Mouse (Mus musculus) mouse embryonic stem cell (cell line): ENCODE measurements around the gene Slc28a2.
"Not testable (repeated sequence)": the region's sequence is repeated elsewhere in the genome, so short reads cannot be mapped to it uniquely, and the experiment has no call there.

ENCODE experiments used
- in situ Hi-C, 2 experiments: fragments of 300-500 bp; cut with MboI; formaldehyde crosslinking; loops; 1 replicate in 1 of 2; 3 replicates in 1 of 2; pipeline ENCODE4 v1.14.3; 2019 to 2020; ENCODE audit warnings: low sequenced_read_pairs in 2 of 2, low pct_unique_long_range_greater_than_20kb in 1 of 2, mixed read lengths in 1 of 2; ENCODE audit not compliant: unreplicated experiment in 1 of 2

Gene Slc28a2

GRCm38 (mm10) chr2:122450351-122450750 is 24.1 kb downstream of the Slc28a2 start:
- in situ Hi-C loops = loop anchor here (5.0 kb wide), 1 partner anchor 67 kb away; no protein-coding TSS in a partner anchor

GRCm38 (mm10) chr2:122452426-122452825 is 26.1 kb downstream of the Slc28a2 start:
- in situ Hi-C loops = loop anchor here (5.0 kb wide), 1 partner anchor 65 kb away; no protein-coding TSS in a partner anchor

GRCm38 (mm10) chr2:122466901-122467300 is 40.6 kb downstream of the Slc28a2 start:
- in situ Hi-C loops = no loop called here

DNA sequence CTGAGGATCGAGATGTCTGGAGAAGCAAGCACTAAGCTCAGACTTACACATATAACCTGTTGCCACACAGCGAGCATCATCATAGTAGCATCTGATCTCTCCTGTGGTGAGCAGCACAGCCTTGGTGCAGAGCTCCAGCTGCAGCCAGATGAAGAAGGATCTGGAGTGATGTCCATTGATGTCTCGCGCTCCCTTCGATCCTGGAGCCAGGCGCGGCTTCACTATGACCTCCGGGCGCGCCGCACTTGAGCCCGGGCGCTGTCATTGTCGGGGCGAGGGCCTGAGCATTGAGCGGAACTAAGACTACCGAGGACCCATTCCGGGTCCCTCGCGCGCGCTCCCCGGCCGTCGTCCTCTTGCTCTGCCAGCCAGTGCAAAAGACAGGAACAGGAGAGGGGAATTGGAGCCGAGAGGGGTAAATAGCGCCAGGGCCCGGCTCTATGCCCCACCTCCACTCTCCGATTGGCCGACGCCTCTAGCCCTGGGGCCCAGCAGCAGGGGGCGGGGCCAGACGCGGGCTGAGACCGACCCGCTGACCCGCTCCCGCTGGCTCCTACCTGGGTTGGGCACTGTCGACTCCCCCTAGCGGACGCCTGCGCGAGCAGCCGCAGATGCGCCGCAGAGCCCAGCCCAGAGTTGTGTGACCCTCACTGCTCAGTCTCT is 41.2 kb downstream of the Slc28a2 start:
- in situ Hi-C loops = no loop called here

GRCm38 (mm10) chr2:122469221-122469620 is 42.9 kb downstream of the Slc28a2 start:
- in situ Hi-C loops = no loop called here

- in situ Hi-C loops = loop anchor here in 1 of 2 experiments (5.0 kb wide), 1 partner anchor 74 kb away; no protein-coding TSS in a partner anchor
These were observed 50.3 kb downstream of the Slc28a2 start for GRCm38 (mm10) chr2:122476585-122476984.

GRCm38 (mm10) chr2:122483787-122484186 is 57.5 kb downstream of the Slc28a2 start:
- in situ Hi-C loops = not testable (repeated sequence)

DNA sequence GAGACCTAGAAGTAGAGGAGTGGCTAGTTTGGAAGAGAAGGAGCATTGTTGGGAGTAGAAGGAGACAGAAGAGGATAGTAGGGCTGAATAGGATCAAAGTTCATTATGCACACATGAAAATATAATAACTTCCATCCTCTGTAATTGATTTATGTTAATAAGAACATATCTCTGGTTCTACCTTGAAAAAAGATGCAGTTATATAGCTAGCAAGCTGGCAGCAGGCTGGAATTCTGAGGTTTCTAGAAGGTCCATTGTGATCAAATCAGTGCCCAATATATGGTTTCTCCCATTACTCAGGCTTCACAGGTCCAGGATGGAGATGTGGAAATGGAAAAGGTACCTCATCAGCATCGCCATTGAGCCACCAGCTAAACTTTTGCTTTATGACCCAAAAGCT is 58.4 kb downstream of the Slc28a2 start, which contains the start of gene Gm14085:
TSS of gene Gm14085 (plus strand) at position 301 of the 400 bp plus-strand sequence.
- in situ Hi-C loops = loop anchor here in 1 of 2 experiments (5.0 kb wide), 1 partner anchor 57 kb away; the partner anchor contains the start of gene Slc28a2

GRCm38 (mm10) chr2:122485654-122486053 is 59.4 kb downstream of the Slc28a2 start:
- in situ Hi-C loops = loop anchor here in 1 of 2 experiments (5.0 kb wide), 1 partner anchor 58 kb away; the partner anchor contains the start of gene Slc28a2

DNA sequence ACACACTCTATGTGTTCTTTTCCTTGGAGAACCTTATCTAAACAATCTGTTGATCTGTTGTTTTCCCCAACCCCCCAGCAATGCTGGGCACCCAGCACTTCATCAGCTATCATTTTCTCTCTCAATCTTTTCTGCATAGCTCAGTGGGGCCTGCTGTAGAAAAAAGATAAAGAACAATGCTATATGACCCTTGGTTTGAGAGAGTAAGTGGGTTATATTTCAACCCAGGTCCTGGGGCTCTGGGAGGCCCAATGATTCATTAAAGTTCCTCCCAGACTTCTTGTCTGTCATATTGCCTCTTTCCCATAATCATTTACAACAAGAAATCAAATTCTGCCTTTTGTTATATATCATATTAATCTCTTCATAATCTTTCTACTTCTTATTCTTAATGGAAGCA is 59.8 kb downstream of the Slc28a2 start:
- in situ Hi-C loops = loop anchor here in 1 of 2 experiments (5.0 kb wide), 1 partner anchor 59 kb away; the partner anchor contains the start of gene Slc28a2

GRCm38 (mm10) chr2:122486674-122487073 is 60.4 kb downstream of the Slc28a2 start:
- in situ Hi-C loops = loop anchor here in 1 of 2 experiments (5.0 kb wide), 1 partner anchor 59 kb away; the partner anchor contains the start of gene Slc28a2
